Comparison of ENCODE assay signal across 9 mouse cellular contexts in the genomic region with DNA sequence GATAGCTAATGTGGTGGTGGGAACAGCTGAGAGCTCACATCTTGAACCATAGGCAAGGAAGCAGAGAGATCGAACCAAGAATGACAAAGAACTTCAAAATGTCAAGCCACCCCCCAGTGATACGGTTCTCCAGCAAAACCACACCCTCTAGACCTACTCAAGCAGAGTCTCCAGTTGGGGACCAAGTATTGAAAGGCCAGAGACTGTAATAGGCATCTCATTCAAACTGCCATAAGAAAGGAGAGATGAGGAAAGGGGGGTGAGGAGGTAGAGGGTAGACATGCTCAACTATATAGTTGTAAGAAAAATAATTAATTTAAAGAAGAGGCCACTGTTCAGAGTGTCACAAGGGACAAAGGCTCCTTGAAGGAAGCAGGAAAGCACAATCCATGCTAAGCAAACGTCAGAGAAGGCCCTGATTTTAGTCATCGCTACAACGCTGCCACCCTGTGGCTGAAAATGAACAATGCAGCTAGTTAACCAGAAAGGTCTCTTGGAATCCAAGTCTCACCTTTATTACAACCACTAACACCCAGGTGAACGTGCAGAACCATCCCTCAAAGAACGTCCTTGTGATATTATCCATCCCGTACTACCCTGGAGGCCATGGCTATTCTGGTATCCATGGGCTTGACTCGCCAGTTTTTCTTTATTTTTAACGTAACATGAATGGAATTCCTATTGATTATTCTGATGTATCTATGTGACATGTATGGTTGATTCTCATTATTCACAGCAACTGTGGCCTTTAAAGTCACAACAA. TPM values are rescaled to one million over a fixed set of nuclear protein-coding genes. Genes with fewer than 3 reads are reported as not detected.
A peak's percentile ranks its signal among the peaks of the same experiment; 100 is the strongest.
DNase-seq lines count a peak whose midpoint lies in the region; ATAC-seq and TF ChIP-seq lines count a peak whose summit lies in the region.
"Had no signal": no experiment of that assay in that cellular context is flagged by ENCODE, and none has a peak within 500 bp of the region (broad histone marks: within the 10 kb centered on the region; RNA-seq: fewer than 3 reads in every experiment).

No protein-coding gene starts in this region.

- no peaks in the 10 kb centered on the region for H3K9me3 ChIP-seq in limb, embryonic 12.5 days
- H3K9me3 ChIP-seq in stomach, postnatal 0 days (ENCODE audit: control insufficient read depth, low read length), result no peaks in the 10 kb centered on the region

- no peak overlapping the region for H3K9ac ChIP-seq in limb, embryonic 12.5 days (replicated peaks)
- no peak overlapping the region for H3K9ac ChIP-seq in stomach, postnatal 0 days (ENCODE audit: low read length)
- H3K9ac ChIP-seq: embryonic facial prominence, embryonic 12.5 days had no signal

- 30% methylated on average over 10 of the region's 10 CpGs for WGBS in limb, embryonic 12.5 days
- WGBS in stomach, postnatal 0 days, result 22% methylated on average over 10 of the region's 10 CpGs

- H3K27ac ChIP-seq in limb, embryonic 12.5 days, result no peak overlapping the region
- H3K27ac ChIP-seq in stomach, postnatal 0 days (replicated peaks), result no peak overlapping the region
- H3K27ac ChIP-seq: embryonic facial prominence, embryonic 12.5 days had no signal

- H3K36me3 ChIP-seq in limb, embryonic 12.5 days, result no peaks in the 10 kb centered on the region
- no peaks in the 10 kb centered on the region for H3K36me3 ChIP-seq in stomach, postnatal 0 days (ENCODE audit: control insufficient read depth, insufficient read depth, low read length)
- H3K36me3 ChIP-seq: embryonic facial prominence, embryonic 12.5 days had no signal

- DNase-seq in urinary bladder, postnatal 25 days (ENCODE audit: low spot score), result peak; percentile 70
- DNase-seq in urinary bladder, adult 18-20 months (ENCODE audit: low spot score in 2 of 2), result no peak
- peak; percentile 84 to 85 for DNase-seq in cerebellum, postnatal 14 days
- DNase-seq in frontal cortex, postnatal 25 days (ENCODE audit: low spot score in 2 of 2), result peak; percentile 69 to 73
- DNase-seq in kidney, adult 18-20 months, result peak; percentile 83
- peak; percentile 87 for DNase-seq in naive thymus-derived CD4-positive, alpha-beta T cell, adult 2 months (ENCODE audit: low read depth)
- DNase-seq in stomach, postnatal 0 days (ENCODE audit: low spot score), result peak; percentile 80

- peak; percentile 97 for TF ChIP-seq CTCF in stomach, postnatal 0 days (IDR thresholded peaks at IDR 0.05; ENCODE audit: low read depth)

- no peaks in the 10 kb centered on the region for H3K27me3 ChIP-seq in limb, embryonic 12.5 days
- no peaks in the 10 kb centered on the region for H3K27me3 ChIP-seq in stomach, postnatal 0 days (ENCODE audit: control insufficient read depth, insufficient read depth, low read length)
- H3K27me3 ChIP-seq: embryonic facial prominence, embryonic 12.5 days had no signal

- H3K4me1 ChIP-seq in limb, embryonic 12.5 days (replicated peaks), result peaks cover 2% of the 10 kb centered on the region
- H3K4me1 ChIP-seq in stomach, postnatal 0 days (replicated peaks; ENCODE audit: control insufficient read depth, insufficient read depth), result no peaks in the 10 kb centered on the region

- no peak overlapping the region for H3K4me2 ChIP-seq in limb, embryonic 12.5 days
- no peak overlapping the region for H3K4me2 ChIP-seq in stomach, postnatal 0 days (replicated peaks; ENCODE audit: low read depth)
- H3K4me2 ChIP-seq: embryonic facial prominence, embryonic 12.5 days had no signal

- TF ChIP-seq EP300 in stomach, postnatal 0 days (optimal IDR thresholded peaks at IDR 0.05), result no peak

- H3K4me3 ChIP-seq in limb, embryonic 12.5 days (replicated peaks), result no peak overlapping the region
- no peak overlapping the region for H3K4me3 ChIP-seq in stomach, postnatal 0 days (ENCODE audit: low read depth, low read length)
- H3K4me3 ChIP-seq: embryonic facial prominence, embryonic 12.5 days had no signal

- ATAC-seq in limb, embryonic 12.5 days (ENCODE audit: insufficient number of reproducible peaks, insufficient read depth, low FRiP score, low TSS enrichment, low read depth), result 0 out of 2 replicates have a peak, but pooled peaks have one; percentile 66
- peak; percentile 50 for ATAC-seq in stomach, postnatal 0 days (ENCODE audit: low FRiP score, low TSS enrichment)

RNA-seq across cellular contexts. Expression of a gene that starts 5.9 kb away (rescaled TPM):
- 26.4 and 30.7 TPM in 2 replicates for polyA plus RNA-seq in limb, embryonic 12.5 days (2016; fragmentation: Nextera tagmentation; extraction: Ambion mirVana)
- 8.3 and 8.5 TPM in 2 replicates for polyA plus RNA-seq in stomach, postnatal 0 days (2015; fragmentation: Nextera tagmentation; extraction: Ambion mirVana)

Comparison
In these comparisons a context has a peak if more than half of its experiments do, and no peak if none do; other contexts are left out.
1. DNase-seq: peak in urinary bladder, postnatal 25 days (single experiment), cerebellum, postnatal 14 days (2 of 2), frontal cortex, postnatal 25 days (2 of 2), kidney, adult 18-20 months (single experiment), naive thymus-derived CD4-positive, alpha-beta T cell, adult 2 months (single experiment) and stomach, postnatal 0 days (single experiment); none in urinary bladder, adult 18-20 months (0 of 2).